Mouse (Mus musculus) neural tube, embryonic 14.5 days (tissue): ENCODE measurements at regions not wholly inside any gene's neighbourhood (a gene's known extent, or its start where the extent isn't known, plus 50 kb on each side); places are given as distances from the start of the nearest gene placed in this dataset.
A peak's percentile ranks its signal among the peaks of the same experiment; 100 is the strongest.

Experiments
- ATAC-seq: fragments of 200-750 bp; cut with Nextera tagmentation; 2 replicates; pipeline ENCODE4 v1.8.0; 2017; ENCODE audit warnings: low read depth, mild to moderate bottlenecking, moderate TSS enrichment, moderate library complexity
- H3K27ac ChIP-seq: fragments of 300-500 bp; sonication (generic); 2 replicates; pipeline ENCODE4 v1.5.1; 2014; ENCODE audit warnings: low read depth, mild to moderate bottlenecking, control low read depth, low read length, moderate library complexity, mixed read lengths
- H3K27me3 ChIP-seq: fragments of 300-500 bp; sonication (generic); 2 replicates; pipeline ENCODE4 v1.6.1; 2014; ENCODE audit warnings: low read length; ENCODE audit not compliant: control insufficient read depth, insufficient read depth
- H3K36me3 ChIP-seq: fragments of 300-500 bp; sonication (generic); 2 replicates; pipeline ENCODE4 v1.6.1; 2014; ENCODE audit warnings: low read length, mixed read lengths; ENCODE audit not compliant: control insufficient read depth, insufficient read depth
- H3K4me1 ChIP-seq: fragments of 300-500 bp; sonication (generic); 2 replicates; pipeline ENCODE4 v1.6.1; 2014; ENCODE audit warnings: low read length; ENCODE audit not compliant: control insufficient read depth, insufficient read depth
- H3K4me2 ChIP-seq: fragments of 300-500 bp; sonication (generic); 2 replicates; pipeline ENCODE4 v1.6.1; 2014; ENCODE audit warnings: mild to moderate bottlenecking, low read depth, low read length, control low read depth
- H3K4me3 ChIP-seq: fragments of 300-500 bp; sonication (generic); 2 replicates; pipeline ENCODE4 v1.5.1; 2014; ENCODE audit warnings: low read depth, low read length, control low read depth, mixed read lengths
- H3K9ac ChIP-seq: fragments of 300-500 bp; sonication (generic); replicated peaks from 2 replicates; pipeline ENCODE4 v1.6.1; 2014; ENCODE audit warnings: low read depth, mild to moderate bottlenecking, control low read depth, low read length, mixed read lengths
- H3K9me3 ChIP-seq: fragments of 300-500 bp; sonication (generic); 2 replicates; pipeline ENCODE4 v1.6.1; 2016; ENCODE audit warnings: low read length; ENCODE audit not compliant: control insufficient read depth
- WGBS: fragments of 180-500 bp; shearing (Covaris S2); extraction: QIAGEN DNeasy Blood & Tissue Kit; methylation state at CpG from one replicate; pipeline ENCODE4 v1.1.7; 2014; 5-methylcytosine and 5-hydroxymethylcytosine counted together

DNA sequence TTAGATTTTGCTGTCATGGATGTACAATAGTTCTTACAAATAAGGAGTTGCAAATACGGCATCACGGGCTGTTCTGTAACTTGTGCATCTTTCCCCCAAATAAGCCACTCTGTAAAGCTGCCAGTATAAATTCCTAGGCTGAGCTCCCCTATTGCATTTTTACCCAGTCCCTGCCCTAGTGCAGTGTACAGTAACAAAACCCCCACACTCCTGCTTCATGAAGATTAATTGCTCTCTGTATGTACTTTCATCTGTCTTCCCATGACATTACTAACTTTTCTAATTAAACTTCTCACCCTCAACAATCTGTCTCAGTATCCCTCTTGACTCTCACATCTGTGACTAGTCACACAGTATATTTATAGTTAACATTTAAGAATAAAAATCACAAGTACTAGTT is 73.4 kb downstream of the Tm4sf1 start:
- Histone ChIP-seq H3K4me1 (no peaks in the 10 kb centered on the region), H3K27me3 (no peaks in the 10 kb centered on the region), H3K9me3 (no peaks in the 10 kb centered on the region), H3K9ac (no peak overlapping the region), H3K27ac (no peak overlapping the region), H3K4me2 (no peak overlapping the region), H3K36me3 (no peaks in the 10 kb centered on the region), H3K4me3 (no peak overlapping the region)
- no peak for ATAC-seq
- WGBS: 96% methylated on average over 2 of the region's 2 CpGs

DNA sequence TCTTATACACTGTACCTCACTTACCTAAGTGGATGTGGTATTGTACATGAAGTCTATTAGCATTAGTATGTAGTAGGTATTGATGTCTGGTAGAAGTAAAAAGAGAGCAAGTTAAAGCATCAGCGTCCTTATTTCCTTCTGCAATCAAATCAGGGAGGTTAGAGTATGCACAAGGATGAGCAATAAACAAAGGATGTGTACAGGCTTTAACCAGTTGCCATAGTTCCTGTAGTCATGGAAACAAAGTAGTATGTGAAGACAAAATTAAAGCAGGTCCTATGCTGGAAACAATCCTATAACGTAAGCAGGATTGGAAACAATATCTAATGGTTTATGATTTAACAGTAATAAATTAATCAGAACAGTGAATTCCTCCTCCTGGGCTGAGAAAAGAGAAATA is 78.0 kb downstream of the Tm4sf1 start:
- Histone ChIP-seq H3K9me3 (no peaks in the 10 kb centered on the region), H3K4me2 (no peak overlapping the region), H3K4me3 (no peak overlapping the region), H3K9ac (no peak overlapping the region), H3K4me1 (no peaks in the 10 kb centered on the region), H3K27me3 (no peaks in the 10 kb centered on the region), H3K36me3 (no peaks in the 10 kb centered on the region), H3K27ac (no peak overlapping the region)
- WGBS: 47% methylated on average over 2 of the region's 2 CpGs
- ATAC-seq: peak; percentile 56; the same call in 1 of the 2 replicates

DNA sequence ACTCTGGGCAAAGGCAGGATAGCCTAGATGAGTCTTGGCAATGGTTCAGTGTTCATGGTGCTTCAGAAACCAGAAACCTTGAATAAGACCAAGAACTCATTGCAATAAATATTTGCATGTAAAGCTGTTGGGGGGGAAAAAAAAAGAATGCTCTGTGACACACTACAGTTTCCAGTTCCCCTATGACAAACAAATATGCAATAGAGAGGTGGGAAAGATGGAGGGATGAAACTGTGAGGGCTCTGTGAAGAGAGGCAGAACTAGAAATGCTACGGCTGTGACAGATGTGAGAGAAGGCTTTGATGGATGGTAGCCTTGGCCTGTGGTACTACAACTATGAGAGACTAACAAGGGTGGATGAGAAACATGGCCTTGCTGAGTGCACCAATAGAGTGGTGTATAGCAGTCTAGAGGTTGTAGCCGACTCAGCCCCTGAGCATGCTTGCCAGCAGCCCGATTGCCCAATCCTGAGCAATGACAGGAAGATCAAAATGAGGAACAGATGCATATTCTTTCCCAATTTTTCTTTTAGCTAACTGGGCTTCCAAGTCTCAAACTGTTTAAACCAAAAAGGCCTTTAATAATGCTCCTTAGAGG is 79.4 kb downstream of the Tm4sf1 start:
- no peak overlapping the region for H3K9ac ChIP-seq
- no peaks in the 10 kb centered on the region for H3K27me3 ChIP-seq
- no peaks in the 10 kb centered on the region for H3K4me1 ChIP-seq
- H3K9me3 ChIP-seq: no peaks in the 10 kb centered on the region
- WGBS: 87% methylated on average over 3 of the region's 3 CpGs
- no peak overlapping the region for H3K4me3 ChIP-seq
- no peaks in the 10 kb centered on the region for H3K36me3 ChIP-seq
- no peak overlapping the region for H3K4me2 ChIP-seq
- H3K27ac ChIP-seq: no peak overlapping the region
- no peak for ATAC-seq

DNA sequence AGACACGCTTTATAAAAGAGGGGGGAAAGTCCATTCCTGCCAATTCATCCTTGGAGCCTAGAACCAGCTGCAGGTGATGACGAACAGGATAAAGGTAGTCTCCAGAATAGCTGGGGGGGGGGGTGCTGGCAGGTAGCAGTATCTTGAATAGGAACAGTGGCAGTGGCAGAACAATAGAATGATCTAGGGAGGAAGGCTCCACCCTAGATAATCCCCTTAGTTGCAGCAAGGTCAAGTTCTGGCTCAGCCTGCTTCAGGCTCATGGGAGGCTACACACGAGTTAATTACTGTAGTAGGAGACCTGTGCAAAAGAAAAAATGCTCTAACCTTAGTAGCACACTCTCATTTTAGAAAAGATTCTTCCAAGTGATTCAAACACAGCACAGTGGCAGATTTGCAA is 83.4 kb downstream of the Tm4sf1 start:
- no peak for ATAC-seq
- 76% methylated on average over 3 of the region's 3 CpGs for WGBS
- no peak overlapping the region for H3K4me2 ChIP-seq
- no peak overlapping the region for H3K27ac ChIP-seq
- H3K4me1 ChIP-seq: no peaks in the 10 kb centered on the region
- H3K9me3 ChIP-seq: no peaks in the 10 kb centered on the region
- no peak overlapping the region for H3K9ac ChIP-seq
- no peak overlapping the region for H3K4me3 ChIP-seq
- no peaks in the 10 kb centered on the region for H3K36me3 ChIP-seq
- H3K27me3 ChIP-seq: no peaks in the 10 kb centered on the region

DNA sequence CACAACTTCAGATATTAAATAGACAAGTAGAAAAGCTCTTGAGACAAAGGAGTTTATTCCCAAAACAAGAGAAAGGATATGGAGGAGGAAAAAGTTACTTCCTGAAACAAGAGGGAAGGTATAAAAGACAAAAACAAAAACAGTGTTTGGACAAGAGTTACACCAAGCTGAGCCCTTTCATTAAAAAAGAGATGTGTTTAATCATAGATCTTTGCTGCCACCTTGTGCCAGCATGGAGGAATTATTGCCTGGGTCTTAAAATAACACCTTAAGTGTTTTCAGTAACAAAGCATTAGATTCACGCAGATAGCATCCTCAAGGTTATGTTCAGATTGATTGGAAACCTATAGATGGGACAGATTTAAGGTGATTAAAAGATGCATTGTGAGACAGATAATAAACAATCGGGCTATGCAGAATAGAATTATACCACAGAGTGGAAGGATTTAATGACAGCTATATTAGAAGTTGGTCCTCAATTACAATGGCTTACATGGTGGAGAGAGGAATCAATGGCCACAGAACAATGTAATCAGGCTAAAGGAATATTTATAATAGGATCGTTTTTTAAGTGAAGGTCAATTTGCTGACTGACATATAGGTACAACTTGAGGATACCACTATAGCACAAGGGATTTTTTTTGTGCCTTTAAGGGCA is 97.6 kb downstream of the Tm4sf1 start:
- Histone ChIP-seq H3K27ac (no peak overlapping the region), H3K9me3 (no peaks in the 10 kb centered on the region), H3K9ac (no peak overlapping the region), H3K36me3 (no peaks in the 10 kb centered on the region), H3K4me3 (no peak overlapping the region), H3K4me2 (no peak overlapping the region), H3K27me3 (no peaks in the 10 kb centered on the region), H3K4me1 (no peaks in the 10 kb centered on the region)
- 35% methylated on average over 3 of the region's 3 CpGs for WGBS
- ATAC-seq: peak; percentile 74; the same call in 1 of the 2 replicates

DNA sequence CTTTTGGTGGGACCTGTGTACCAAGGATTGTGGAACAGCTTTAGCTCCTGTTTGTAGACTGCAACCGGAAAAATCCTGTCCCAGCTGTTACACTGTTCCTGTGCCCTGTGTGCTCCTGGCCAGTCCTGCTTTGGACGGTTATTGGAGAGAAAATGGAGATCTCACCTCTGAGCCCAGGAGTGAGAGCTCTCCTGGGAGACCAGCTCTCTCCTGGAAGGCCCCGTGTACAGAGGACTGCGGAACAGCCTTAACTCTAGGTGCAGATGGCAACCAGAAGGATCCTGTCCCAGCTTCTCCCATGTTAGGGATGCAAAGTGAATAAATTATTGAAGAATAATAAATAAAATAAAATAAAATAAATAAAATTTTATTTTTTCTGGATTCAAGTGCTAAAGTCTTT is 98.4 kb downstream of the Tm4sf1 start:
- Histone ChIP-seq H3K4me2 (no peak overlapping the region), H3K27ac (no peak overlapping the region), H3K4me3 (no peak overlapping the region), H3K36me3 (no peaks in the 10 kb centered on the region), H3K27me3 (no peaks in the 10 kb centered on the region), H3K9me3 (no peaks in the 10 kb centered on the region), H3K4me1 (no peaks in the 10 kb centered on the region), H3K9ac (no peak overlapping the region)
- WGBS: 74% methylated on average over 4 of the region's 4 CpGs
- ATAC-seq: 0 out of 2 replicates have a peak, but pooled peaks have one; percentile 17

DNA sequence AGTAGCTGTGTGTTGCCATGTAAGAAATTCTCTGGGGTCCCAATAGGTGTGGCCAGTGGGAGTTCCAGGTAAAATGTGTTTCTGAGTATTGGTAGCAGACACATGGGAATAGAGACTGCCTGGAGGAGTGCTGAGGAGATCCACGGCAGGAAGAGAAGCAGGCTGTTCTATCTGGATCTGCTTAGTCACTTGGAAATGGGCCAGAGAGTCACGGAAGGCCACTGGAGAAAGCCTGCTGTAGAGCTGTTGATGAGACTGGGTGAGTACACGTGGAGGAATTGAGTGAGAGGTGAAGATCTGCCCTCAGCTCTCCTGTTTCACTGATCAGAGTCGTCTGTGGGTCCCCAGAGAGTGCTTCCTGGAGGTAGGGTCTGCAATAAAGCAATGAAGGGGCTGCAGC is 120.2 kb downstream of the Tm4sf1 start:
- Histone ChIP-seq H3K9me3 (no peaks in the 10 kb centered on the region), H3K4me1 (no peaks in the 10 kb centered on the region), H3K27ac (no peak overlapping the region), H3K27me3 (no peaks in the 10 kb centered on the region), H3K4me2 (no peak overlapping the region), H3K4me3 (no peak overlapping the region), H3K9ac (no peak overlapping the region), H3K36me3 (no peaks in the 10 kb centered on the region)
- ATAC-seq: no peak
- WGBS: 54% methylated on average over 4 of the region's 4 CpGs

DNA sequence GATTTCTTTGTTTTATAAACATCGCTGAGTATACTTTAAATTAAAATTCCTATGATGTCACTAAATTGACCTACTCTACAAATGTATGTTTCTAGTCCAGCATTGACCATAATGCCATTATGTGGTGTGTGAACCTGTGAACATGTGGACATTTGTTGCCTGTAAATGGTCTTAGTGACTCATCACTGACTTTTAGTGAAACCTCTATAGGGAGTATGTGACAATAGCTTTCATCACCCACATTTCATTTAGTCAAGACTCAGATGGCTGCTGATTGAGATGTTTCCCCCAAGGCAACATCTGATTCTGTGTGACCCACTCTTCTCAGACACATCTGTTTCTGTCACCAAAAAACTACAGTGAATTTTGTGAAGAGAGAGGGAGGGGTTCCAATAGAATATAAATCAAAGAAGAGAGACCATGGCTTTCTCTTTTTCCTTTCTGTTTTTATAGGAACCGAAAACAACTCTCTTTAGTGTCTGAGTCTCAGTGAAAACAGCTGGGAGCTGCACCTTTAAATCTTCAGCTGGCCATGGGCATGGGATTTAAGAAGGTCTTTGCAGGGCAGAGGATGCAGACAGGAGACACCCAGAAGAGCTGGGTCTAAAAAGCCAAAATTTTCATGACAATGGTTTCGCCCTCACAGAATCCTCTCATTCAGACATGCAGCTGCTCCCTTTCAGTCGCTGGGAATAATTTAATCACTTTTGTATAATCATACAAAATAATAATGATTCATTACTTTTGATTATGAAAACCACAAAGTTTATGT is 148.4 kb downstream of the Tm4sf1 start:
- no peak overlapping the region for H3K4me3 ChIP-seq
- WGBS: 40% methylated on average over 4 of the region's 4 CpGs
- no peak for ATAC-seq
- H3K9ac ChIP-seq: no peak overlapping the region
- H3K27me3 ChIP-seq: no peaks in the 10 kb centered on the region
- no peaks in the 10 kb centered on the region for H3K4me1 ChIP-seq
- no peaks in the 10 kb centered on the region for H3K9me3 ChIP-seq
- H3K36me3 ChIP-seq: no peaks in the 10 kb centered on the region
- H3K4me2 ChIP-seq: no peak overlapping the region
- H3K27ac ChIP-seq: no peak overlapping the region

DNA sequence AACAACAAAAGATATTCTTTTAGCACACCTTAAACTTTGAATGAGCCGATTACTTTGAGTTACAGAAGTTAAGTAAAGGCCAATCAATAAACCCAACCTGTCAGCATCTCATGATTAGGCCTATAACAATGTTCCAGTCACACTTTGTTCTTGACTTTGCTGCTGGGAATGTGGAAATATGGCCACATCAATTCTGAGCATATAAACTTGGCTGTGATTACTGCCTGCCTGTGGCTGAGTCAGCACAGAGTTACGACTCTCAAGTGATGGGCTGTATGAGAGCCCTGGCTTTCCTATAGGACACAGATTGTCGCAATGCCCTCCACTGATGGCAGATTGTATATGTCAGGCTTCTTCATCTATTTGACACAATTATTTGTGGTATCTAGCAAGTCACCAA is 152.6 kb downstream of the Tm4sf1 start:
- Histone ChIP-seq H3K27me3 (no peaks in the 10 kb centered on the region), H3K27ac (no peak overlapping the region), H3K4me1 (no peaks in the 10 kb centered on the region), H3K36me3 (no peaks in the 10 kb centered on the region), H3K4me2 (no peak overlapping the region), H3K9me3 (no peaks in the 10 kb centered on the region), H3K4me3 (no peak overlapping the region), H3K9ac (no peak overlapping the region)
- no peak for ATAC-seq
- 67% methylated on average over 3 of the region's 3 CpGs for WGBS
